Mouse (Mus musculus): ENCODE data around the gene Stat5b. TPM values are rescaled to one million over a fixed set of nuclear protein-coding genes. Genes with fewer than 3 reads are reported as not detected.

Stat5b gene
- polyA plus RNA-seq, 1 experiment from 2014 or later, result 19.8 TPM

DNA sequence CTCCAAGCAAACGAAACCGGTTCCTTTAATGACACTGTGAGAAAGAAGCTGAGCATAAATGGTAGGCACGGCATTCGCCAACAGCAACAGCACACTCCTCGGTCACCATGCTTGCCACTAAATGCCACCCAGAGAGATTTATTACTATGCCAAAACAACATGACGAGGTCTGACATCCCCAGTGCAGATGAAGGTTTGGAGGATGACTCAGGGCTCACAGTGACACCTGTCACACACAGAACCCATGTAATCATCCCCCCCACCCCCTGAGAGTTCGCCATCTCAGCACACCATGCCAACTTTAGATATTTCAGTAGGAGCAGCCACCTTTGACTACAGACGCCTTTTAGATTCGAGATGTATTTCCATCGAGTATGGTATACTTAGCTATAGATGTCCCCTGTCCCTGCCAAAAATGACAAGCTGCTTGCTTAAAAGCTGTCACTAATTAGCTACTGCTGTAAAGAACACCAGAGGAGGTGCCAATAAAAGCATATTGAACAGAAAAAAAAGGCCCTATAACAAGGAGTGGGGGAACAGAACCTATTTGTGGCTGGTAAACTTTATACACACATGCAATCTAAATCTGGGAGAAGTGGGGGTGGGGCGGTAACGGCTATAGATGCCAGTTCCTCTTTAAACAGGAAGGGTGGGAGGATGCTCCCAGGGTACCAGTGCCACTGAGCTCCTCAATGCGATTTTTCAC, 24.2 kb downstream of the Stat5b start:
- no peak overlapping the region for H3K27ac ChIP-seq (ENCODE audit: low read depth, low read length)
- H3K4me1 ChIP-seq (ENCODE audit: control insufficient read depth, insufficient read depth, low read length), result no peaks in the 10 kb centered on the region
- 82% methylated on average over 13 of the region's 13 CpGs for WGBS
- no peak overlapping the region for H3K4me3 ChIP-seq (ENCODE audit: low read length)
- H3K9ac ChIP-seq (ENCODE audit: low read depth, low read length), result no peak overlapping the region
- no peak for ATAC-seq (ENCODE audit: low FRiP score, low TSS enrichment)
- no peaks in the 10 kb centered on the region for H3K27me3 ChIP-seq (ENCODE audit: control insufficient read depth, insufficient read depth, low read length)
- no peaks in the 10 kb centered on the region for H3K36me3 ChIP-seq (ENCODE audit: control insufficient read depth, insufficient read depth, low read length)
- H3K9me3 ChIP-seq (ENCODE audit: control insufficient read depth, low read length), result no peaks in the 10 kb centered on the region
- H3K4me2 ChIP-seq (replicated peaks; ENCODE audit: low read depth, low read length), result no peak overlapping the region

DNA sequence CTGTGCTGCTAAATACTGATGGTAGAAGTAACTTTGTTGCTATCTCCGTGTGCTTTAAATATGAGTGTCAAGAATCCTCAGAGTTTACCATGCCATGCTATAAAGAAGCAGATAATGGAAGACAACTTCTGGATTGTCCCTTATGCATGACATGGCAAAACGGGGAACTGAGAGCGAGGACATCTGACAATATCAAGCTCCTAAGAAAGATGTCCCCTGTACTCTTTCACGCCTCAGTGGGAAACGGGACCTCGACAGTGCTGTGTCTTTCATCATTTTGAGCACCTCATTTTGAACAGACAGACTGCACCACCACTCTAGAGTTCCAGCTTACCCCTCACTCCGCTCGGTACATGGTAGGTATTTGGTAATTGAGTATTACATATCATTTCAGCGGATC, 25.1 kb downstream of the Stat5b start:
- H3K4me2 ChIP-seq (replicated peaks; ENCODE audit: low read depth, low read length), result no peak overlapping the region
- 81% methylated on average over 9 of the region's 9 CpGs for WGBS
- H3K36me3 ChIP-seq (ENCODE audit: control insufficient read depth, insufficient read depth, low read length), result no peaks in the 10 kb centered on the region
- no peaks in the 10 kb centered on the region for H3K9me3 ChIP-seq (ENCODE audit: control insufficient read depth, low read length)
- H3K4me1 ChIP-seq (ENCODE audit: control insufficient read depth, insufficient read depth, low read length), result no peaks in the 10 kb centered on the region
- no peaks in the 10 kb centered on the region for H3K27me3 ChIP-seq (ENCODE audit: control insufficient read depth, insufficient read depth, low read length)
- no peak overlapping the region for H3K4me3 ChIP-seq (ENCODE audit: low read length)
- H3K9ac ChIP-seq (ENCODE audit: low read depth, low read length), result no peak overlapping the region
- no peak overlapping the region for H3K27ac ChIP-seq (ENCODE audit: low read depth, low read length)
- no peak for ATAC-seq (ENCODE audit: low FRiP score, low TSS enrichment)

DNA sequence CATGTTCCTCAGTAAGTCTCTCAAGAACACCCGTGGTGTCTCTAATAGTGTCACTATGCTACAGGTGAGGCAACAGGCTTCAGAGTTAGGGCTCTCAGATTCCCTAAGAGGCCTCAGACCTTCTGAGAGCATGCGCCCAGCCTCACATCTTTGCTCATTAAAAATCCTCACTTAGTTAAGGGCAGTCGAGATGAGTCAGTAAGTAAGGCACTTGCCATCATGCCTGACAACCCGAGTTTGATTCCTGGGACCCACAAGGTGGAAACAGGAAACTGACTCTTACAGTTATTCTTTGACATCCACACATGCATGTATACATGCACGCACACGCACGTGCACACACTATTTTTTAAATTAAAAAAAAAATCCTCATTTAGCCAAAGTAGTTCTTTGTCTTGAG, 26.0 kb downstream of the Stat5b start:
- Histone ChIP-seq H3K27me3 (ENCODE audit: control insufficient read depth, insufficient read depth, low read length) (no peaks in the 10 kb centered on the region), H3K4me1 (ENCODE audit: control insufficient read depth, insufficient read depth, low read length) (no peaks in the 10 kb centered on the region), H3K27ac (ENCODE audit: low read depth, low read length) (no peak overlapping the region), H3K4me2 (replicated peaks; ENCODE audit: low read depth, low read length) (no peak overlapping the region), H3K4me3 (ENCODE audit: low read length) (no peak overlapping the region), H3K9ac (ENCODE audit: low read depth, low read length) (no peak overlapping the region), H3K9me3 (ENCODE audit: control insufficient read depth, low read length) (no peaks in the 10 kb centered on the region), H3K36me3 (ENCODE audit: control insufficient read depth, insufficient read depth, low read length) (no peaks in the 10 kb centered on the region)
- no peak for ATAC-seq (ENCODE audit: low FRiP score, low TSS enrichment)
- 83% methylated on average over 7 of the region's 7 CpGs for WGBS

DNA sequence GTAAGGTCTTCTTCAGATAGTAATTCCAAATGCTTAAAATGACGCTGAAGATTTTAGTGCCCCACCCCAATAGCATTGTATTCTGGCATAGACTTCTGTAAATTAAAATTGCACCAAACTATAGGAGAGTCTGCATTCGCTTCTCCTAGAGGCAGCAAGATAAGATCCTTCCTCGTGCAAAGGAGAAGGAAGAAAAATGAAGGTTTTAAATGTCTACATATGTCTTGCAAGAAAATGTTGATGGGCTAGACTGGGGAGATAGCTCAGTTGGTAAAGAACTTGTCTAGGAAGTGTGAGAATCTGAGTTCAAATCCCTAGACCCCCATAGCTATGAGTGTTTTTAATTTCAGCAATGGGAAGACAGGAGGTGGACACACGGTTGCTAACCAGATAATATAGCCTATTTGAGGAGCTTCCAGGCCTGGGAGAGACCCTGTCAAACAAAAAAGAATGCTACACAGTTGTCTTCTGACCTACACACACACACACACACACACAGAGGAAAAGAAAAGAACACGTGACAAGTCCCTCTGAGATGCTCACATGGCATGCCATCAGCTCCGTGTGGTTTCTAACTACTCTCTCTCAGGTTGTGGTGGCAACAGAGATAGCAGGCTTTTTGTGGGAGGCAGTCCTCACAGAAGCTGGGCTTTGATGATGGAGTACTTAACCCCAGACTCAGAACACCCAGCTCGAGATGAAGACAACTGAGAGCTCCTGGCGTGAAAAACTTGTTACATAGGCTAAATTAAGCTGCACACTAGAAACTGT, 26.8 kb downstream of the Stat5b start:
- Histone ChIP-seq H3K9me3 (ENCODE audit: control insufficient read depth, low read length) (no peaks in the 10 kb centered on the region), H3K27ac (ENCODE audit: low read depth, low read length) (no peak overlapping the region), H3K36me3 (ENCODE audit: control insufficient read depth, insufficient read depth, low read length) (no peaks in the 10 kb centered on the region), H3K9ac (ENCODE audit: low read depth, low read length) (no peak overlapping the region), H3K4me3 (ENCODE audit: low read length) (no peak overlapping the region), H3K4me1 (ENCODE audit: control insufficient read depth, insufficient read depth, low read length) (no peaks in the 10 kb centered on the region), H3K4me2 (replicated peaks; ENCODE audit: low read depth, low read length) (no peak overlapping the region), H3K27me3 (ENCODE audit: control insufficient read depth, insufficient read depth, low read length) (no peaks in the 10 kb centered on the region)
- WGBS, result 77% methylated on average over 8 of the region's 8 CpGs
- ATAC-seq (ENCODE audit: low FRiP score, low TSS enrichment), result no peak

DNA sequence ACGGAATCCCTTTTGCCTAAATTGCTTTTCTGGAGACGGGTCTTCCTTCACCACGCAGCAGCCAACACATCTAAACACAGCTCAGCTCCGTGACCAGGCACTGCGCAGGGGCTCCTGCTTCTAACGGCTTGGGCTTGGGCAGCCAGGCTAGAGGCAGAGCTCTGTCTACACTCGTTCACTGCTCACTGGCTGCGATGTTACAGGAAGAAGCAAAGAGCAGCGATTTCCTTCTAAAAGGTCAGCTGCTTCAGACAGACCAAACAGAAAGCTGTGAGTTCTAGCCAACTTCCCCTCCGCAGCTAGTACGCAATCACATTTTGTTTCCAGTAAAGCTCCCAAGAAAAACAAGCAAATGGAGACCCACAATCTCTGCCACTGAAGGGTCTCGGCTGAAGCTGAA, 28.2 kb downstream of the Stat5b start:
- Histone ChIP-seq H3K4me2 (replicated peaks; ENCODE audit: low read depth, low read length) (no peak overlapping the region), H3K27ac (ENCODE audit: low read depth, low read length) (no peak overlapping the region), H3K27me3 (ENCODE audit: control insufficient read depth, insufficient read depth, low read length) (no peaks in the 10 kb centered on the region), H3K9me3 (ENCODE audit: control insufficient read depth, low read length) (no peaks in the 10 kb centered on the region), H3K36me3 (ENCODE audit: control insufficient read depth, insufficient read depth, low read length) (no peaks in the 10 kb centered on the region), H3K9ac (ENCODE audit: low read depth, low read length) (no peak overlapping the region), H3K4me1 (ENCODE audit: control insufficient read depth, insufficient read depth, low read length) (no peaks in the 10 kb centered on the region), H3K4me3 (ENCODE audit: low read length) (no peak overlapping the region)
- no peak for ATAC-seq (ENCODE audit: low FRiP score, low TSS enrichment)
- WGBS, result 56% methylated on average over 12 of the region's 12 CpGs

DNA sequence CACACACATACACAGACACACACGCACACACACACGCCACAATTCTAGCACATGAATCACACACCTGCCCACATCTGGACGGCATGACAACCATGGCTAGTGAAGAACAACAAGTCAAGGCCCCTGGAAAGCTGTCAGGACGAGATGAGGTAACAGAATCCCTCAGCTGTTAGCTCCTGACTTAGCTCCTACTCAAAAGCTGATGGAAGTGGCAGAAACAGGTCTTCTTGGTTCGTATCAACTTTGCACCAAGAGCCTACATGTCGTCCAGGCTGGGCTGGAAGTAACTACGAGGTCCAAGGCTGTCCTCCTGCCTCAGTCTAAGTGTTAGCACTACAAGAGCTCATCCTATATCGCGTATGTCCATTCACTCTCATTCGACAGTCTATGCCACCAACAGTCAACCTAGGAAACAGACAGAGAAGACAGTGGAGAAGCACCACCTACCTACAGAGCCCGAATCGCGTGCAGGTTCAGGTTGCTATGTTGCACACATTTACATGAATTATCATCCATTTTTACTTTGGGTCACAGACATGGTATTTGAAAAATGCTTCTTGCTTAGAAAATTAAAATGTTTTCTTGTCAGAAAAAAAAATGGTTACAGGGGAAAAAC, 28.8 kb downstream of the Stat5b start:
- no peak for ATAC-seq (ENCODE audit: low FRiP score, low TSS enrichment)
- Histone ChIP-seq H3K4me3 (ENCODE audit: low read length) (no peak overlapping the region), H3K9me3 (ENCODE audit: control insufficient read depth, low read length) (no peaks in the 10 kb centered on the region), H3K4me2 (replicated peaks; ENCODE audit: low read depth, low read length) (no peak overlapping the region), H3K27ac (ENCODE audit: low read depth, low read length) (no peak overlapping the region), H3K36me3 (ENCODE audit: control insufficient read depth, insufficient read depth, low read length) (no peaks in the 10 kb centered on the region), H3K9ac (ENCODE audit: low read depth, low read length) (no peak overlapping the region), H3K4me1 (ENCODE audit: control insufficient read depth, insufficient read depth, low read length) (no peaks in the 10 kb centered on the region), H3K27me3 (ENCODE audit: control insufficient read depth, insufficient read depth, low read length) (no peaks in the 10 kb centered on the region)
- WGBS, result 83% methylated on average over 13 of the region's 13 CpGs

DNA sequence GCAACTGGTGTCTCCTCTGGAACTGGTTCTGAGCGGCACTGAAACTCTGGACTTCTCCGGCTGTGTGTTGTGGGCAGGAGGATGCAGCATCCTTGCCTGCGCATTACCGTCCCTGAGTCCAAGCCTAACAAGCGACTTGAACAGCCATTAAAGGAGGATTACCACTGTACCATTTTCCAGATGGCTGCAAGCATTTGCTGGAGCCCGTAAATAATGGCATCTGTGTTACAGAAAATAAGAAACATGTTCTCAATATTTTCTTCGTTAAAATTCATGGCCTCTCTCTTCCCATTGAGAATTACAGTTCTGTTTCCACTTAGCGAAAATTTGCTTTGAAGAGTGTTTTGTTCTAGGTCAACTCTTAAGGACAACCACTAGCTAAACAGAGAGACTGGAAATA, 30.5 kb downstream of the Stat5b start:
- 90% methylated on average over 8 of the region's 8 CpGs for WGBS
- Histone ChIP-seq H3K9ac (ENCODE audit: low read depth, low read length) (no peak overlapping the region), H3K4me1 (ENCODE audit: control insufficient read depth, insufficient read depth, low read length) (no peaks in the 10 kb centered on the region), H3K27me3 (ENCODE audit: control insufficient read depth, insufficient read depth, low read length) (no peaks in the 10 kb centered on the region), H3K27ac (ENCODE audit: low read depth, low read length) (no peak overlapping the region), H3K36me3 (ENCODE audit: control insufficient read depth, insufficient read depth, low read length) (no peaks in the 10 kb centered on the region), H3K4me3 (ENCODE audit: low read length) (no peak overlapping the region), H3K4me2 (replicated peaks; ENCODE audit: low read depth, low read length) (no peak overlapping the region), H3K9me3 (ENCODE audit: control insufficient read depth, low read length) (no peaks in the 10 kb centered on the region)
- no peak for ATAC-seq (ENCODE audit: low FRiP score, low TSS enrichment)

DNA sequence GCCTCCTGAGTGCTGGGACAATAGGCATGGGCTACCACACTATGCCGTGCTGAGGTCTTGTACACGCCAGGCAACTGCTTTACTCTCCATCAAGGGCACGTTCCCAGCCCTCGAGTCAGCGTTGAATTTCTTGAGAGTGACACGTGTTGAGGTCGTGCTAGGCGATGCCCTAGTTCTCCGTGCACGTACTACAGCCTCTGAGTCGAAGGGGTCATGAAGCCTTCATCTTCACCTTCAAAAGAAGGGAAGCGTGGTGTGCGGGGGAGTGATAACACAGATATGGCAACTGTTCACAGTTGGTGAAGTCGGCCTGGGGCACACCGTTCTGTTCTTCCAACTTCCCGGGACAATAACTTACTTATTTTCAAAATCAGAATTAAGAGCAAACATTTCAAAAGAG, 30.9 kb downstream of the Stat5b start:
- Histone ChIP-seq H3K27ac (ENCODE audit: low read depth, low read length) (no peak overlapping the region), H3K9me3 (ENCODE audit: control insufficient read depth, low read length) (no peaks in the 10 kb centered on the region), H3K27me3 (ENCODE audit: control insufficient read depth, insufficient read depth, low read length) (no peaks in the 10 kb centered on the region), H3K4me3 (ENCODE audit: low read length) (no peak overlapping the region), H3K4me2 (replicated peaks; ENCODE audit: low read depth, low read length) (no peak overlapping the region), H3K36me3 (ENCODE audit: control insufficient read depth, insufficient read depth, low read length) (no peaks in the 10 kb centered on the region), H3K4me1 (ENCODE audit: control insufficient read depth, insufficient read depth, low read length) (no peaks in the 10 kb centered on the region), H3K9ac (ENCODE audit: low read depth, low read length) (no peak overlapping the region)
- 77% methylated on average over 16 of the region's 16 CpGs for WGBS
- ATAC-seq (ENCODE audit: low FRiP score, low TSS enrichment), result no peak

DNA sequence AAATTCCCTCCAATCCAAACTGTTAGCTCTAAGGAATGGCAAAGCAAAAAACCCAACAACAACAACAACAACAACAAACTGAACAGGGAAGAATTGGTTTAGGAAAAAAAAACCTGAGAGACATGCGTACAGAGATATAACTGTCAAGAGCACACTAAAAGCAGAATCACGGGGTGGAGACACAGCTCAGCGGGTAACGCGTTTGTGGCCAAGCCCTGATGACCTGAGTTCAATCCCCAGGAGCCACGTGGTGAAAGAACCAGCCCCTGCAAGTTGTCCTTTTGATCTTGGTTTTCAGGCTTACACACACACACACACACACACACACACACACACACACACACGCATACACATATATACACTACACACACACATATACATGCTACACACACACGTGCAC, 31.5 kb downstream of the Stat5b start:
- no peak overlapping the region for H3K9ac ChIP-seq (ENCODE audit: low read depth, low read length)
- H3K27me3 ChIP-seq (ENCODE audit: control insufficient read depth, insufficient read depth, low read length), result no peaks in the 10 kb centered on the region
- no peak overlapping the region for H3K27ac ChIP-seq (ENCODE audit: low read depth, low read length)
- H3K4me3 ChIP-seq (ENCODE audit: low read length), result no peak overlapping the region
- no peak for ATAC-seq (ENCODE audit: low FRiP score, low TSS enrichment)
- no peak overlapping the region for H3K4me2 ChIP-seq (replicated peaks; ENCODE audit: low read depth, low read length)
- no peaks in the 10 kb centered on the region for H3K4me1 ChIP-seq (ENCODE audit: control insufficient read depth, insufficient read depth, low read length)
- no peaks in the 10 kb centered on the region for H3K9me3 ChIP-seq (ENCODE audit: control insufficient read depth, low read length)
- 68% methylated on average over 8 of the region's 8 CpGs for WGBS
- no peaks in the 10 kb centered on the region for H3K36me3 ChIP-seq (ENCODE audit: control insufficient read depth, insufficient read depth, low read length)
